Mouse (Mus musculus): ENCODE measurements around the gene Esyt3. TPM values are rescaled to one million over a fixed set of nuclear protein-coding genes. Genes with fewer than 3 reads are reported as not detected.

Esyt3 gene
- polyA plus RNA-seq, 1 experiment from 2014 or later, result 0.42 TPM

GRCm38 (mm10) chr9:99341600-99341999, 16.8 kb downstream of the Esyt3 start:
- Histone ChIP-seq H3K27me3 (ENCODE audit: insufficient read depth, low read length) (no peaks in the 10 kb centered on the region), H3K27ac (no peak overlapping the region), H3K9me3 (replicated peaks; ENCODE audit: low read length) (no peaks in the 10 kb centered on the region), H3K4me1 (replicated peaks; ENCODE audit: insufficient read depth, low read length) (no peaks in the 10 kb centered on the region), H3K36me3 (ENCODE audit: insufficient read depth, low read length) (no peaks in the 10 kb centered on the region), H3K4me2 (ENCODE audit: low read length) (no peak overlapping the region), H3K4me3 (replicated peaks; ENCODE audit: low read depth, low read length) (no peak overlapping the region), H3K9ac (ENCODE audit: low read depth, low read length) (no peak overlapping the region)
- TF ChIP-seq CTCF (IDR thresholded peaks at IDR 0.05; ENCODE audit: low read depth), result no peak
- no peak for DNase-seq (ENCODE audit: low spot score)
- 78% methylated on average over 3 of the region's 3 CpGs for WGBS
- no peak for ATAC-seq (replicated peaks; ENCODE audit: low FRiP score, low read depth)

- no peak for ATAC-seq (replicated peaks; ENCODE audit: low FRiP score, low read depth)
- 57% methylated on average over 12 of the region's 12 CpGs for WGBS
- Histone ChIP-seq H3K4me2 (ENCODE audit: low read length) (no peak overlapping the region), H3K27ac (no peak overlapping the region), H3K36me3 (ENCODE audit: insufficient read depth, low read length) (no peaks in the 10 kb centered on the region), H3K27me3 (ENCODE audit: insufficient read depth, low read length) (no peaks in the 10 kb centered on the region), H3K9me3 (replicated peaks; ENCODE audit: low read length) (no peaks in the 10 kb centered on the region), H3K9ac (ENCODE audit: low read depth, low read length) (no peak overlapping the region), H3K4me1 (replicated peaks; ENCODE audit: insufficient read depth, low read length) (no peaks in the 10 kb centered on the region), H3K4me3 (replicated peaks; ENCODE audit: low read depth, low read length) (no peak overlapping the region)
- no peak for TF ChIP-seq CTCF (IDR thresholded peaks at IDR 0.05; ENCODE audit: low read depth)
- DNase-seq (ENCODE audit: low spot score), result no peak
Observed at GRCm38 (mm10) chr9:99340126-99340525, 18.2 kb downstream of the Esyt3 start.

- no peak overlapping the region for H3K27ac ChIP-seq
- no peak for ATAC-seq (replicated peaks; ENCODE audit: low FRiP score, low read depth)
- no peak overlapping the region for H3K4me3 ChIP-seq (replicated peaks; ENCODE audit: low read depth, low read length)
Observed at GRCm38 (mm10) chr9:99339182-99339581, 19.2 kb downstream of the Esyt3 start.

GRCm38 (mm10) chr9:99338293-99338692, 20.1 kb downstream of the Esyt3 start:
- H3K4me2 ChIP-seq (ENCODE audit: low read length), result no peak overlapping the region
- DNase-seq (ENCODE audit: low spot score) (no peak), ATAC-seq (replicated peaks; ENCODE audit: low FRiP score, low read depth) (no peak)
- no peak overlapping the region for H3K27ac ChIP-seq
- 95% methylated on average over 1 of the region's 1 CpGs for WGBS
- no peak overlapping the region for H3K4me3 ChIP-seq (replicated peaks; ENCODE audit: low read depth, low read length)
- H3K4me1 ChIP-seq (replicated peaks; ENCODE audit: insufficient read depth, low read length), result no peaks in the 10 kb centered on the region
- H3K36me3 ChIP-seq (ENCODE audit: insufficient read depth, low read length), result no peaks in the 10 kb centered on the region
- no peaks in the 10 kb centered on the region for H3K9me3 ChIP-seq (replicated peaks; ENCODE audit: low read length)
- TF ChIP-seq CTCF (IDR thresholded peaks at IDR 0.05; ENCODE audit: low read depth), result no peak
- H3K27me3 ChIP-seq (ENCODE audit: insufficient read depth, low read length), result no peaks in the 10 kb centered on the region
- no peak overlapping the region for H3K9ac ChIP-seq (ENCODE audit: low read depth, low read length)

More at GRCm38 (mm10) chr9:99339182-99339581, 19.2 kb downstream of the Esyt3 start:
- H3K4me1 ChIP-seq (replicated peaks; ENCODE audit: insufficient read depth, low read length), result no peaks in the 10 kb centered on the region
- no peak overlapping the region for H3K4me2 ChIP-seq (ENCODE audit: low read length)
- no peaks in the 10 kb centered on the region for H3K27me3 ChIP-seq (ENCODE audit: insufficient read depth, low read length)
- DNase-seq (ENCODE audit: low spot score), result no peak
- WGBS, result 74% methylated on average over 1 of the region's 1 CpGs
- H3K36me3 ChIP-seq (ENCODE audit: insufficient read depth, low read length), result no peaks in the 10 kb centered on the region
- peak; percentile 38 for TF ChIP-seq CTCF (IDR thresholded peaks at IDR 0.05; ENCODE audit: low read depth)
- no peak overlapping the region for H3K9ac ChIP-seq (ENCODE audit: low read depth, low read length)
- H3K9me3 ChIP-seq (replicated peaks; ENCODE audit: low read length), result no peaks in the 10 kb centered on the region

- no peaks in the 10 kb centered on the region for H3K9me3 ChIP-seq (replicated peaks; ENCODE audit: low read length)
- H3K36me3 ChIP-seq (ENCODE audit: insufficient read depth, low read length), result no peaks in the 10 kb centered on the region
- no peak for TF ChIP-seq CTCF (IDR thresholded peaks at IDR 0.05; ENCODE audit: low read depth)
- no peak overlapping the region for H3K4me2 ChIP-seq (ENCODE audit: low read length)
- no peak overlapping the region for H3K9ac ChIP-seq (ENCODE audit: low read depth, low read length)
- no peaks in the 10 kb centered on the region for H3K4me1 ChIP-seq (replicated peaks; ENCODE audit: insufficient read depth, low read length)
- H3K4me3 ChIP-seq (replicated peaks; ENCODE audit: low read depth, low read length), result no peak overlapping the region
- ATAC-seq (replicated peaks; ENCODE audit: low FRiP score, low read depth) (no peak), DNase-seq (ENCODE audit: low spot score) (no peak)
- WGBS, result 82% methylated on average over 4 of the region's 4 CpGs
- H3K27me3 ChIP-seq (ENCODE audit: insufficient read depth, low read length), result no peaks in the 10 kb centered on the region
- no peak overlapping the region for H3K27ac ChIP-seq
Observed at GRCm38 (mm10) chr9:99336538-99336937, 21.8 kb downstream of the Esyt3 start.

GRCm38 (mm10) chr9:99326881-99327280, 31.5 kb downstream of the Esyt3 start:
- Histone ChIP-seq H3K36me3 (ENCODE audit: insufficient read depth, low read length) (no peaks in the 10 kb centered on the region), H3K9ac (ENCODE audit: low read depth, low read length) (no peak overlapping the region), H3K4me3 (replicated peaks; ENCODE audit: low read depth, low read length) (no peak overlapping the region), H3K27ac (no peak overlapping the region), H3K4me1 (replicated peaks; ENCODE audit: insufficient read depth, low read length) (no peaks in the 10 kb centered on the region), H3K27me3 (ENCODE audit: insufficient read depth, low read length) (no peaks in the 10 kb centered on the region), H3K4me2 (ENCODE audit: low read length) (no peak overlapping the region), H3K9me3 (replicated peaks; ENCODE audit: low read length) (no peaks in the 10 kb centered on the region)
- DNase-seq (ENCODE audit: low spot score), result no peak
- no peak for TF ChIP-seq CTCF (IDR thresholded peaks at IDR 0.05; ENCODE audit: low read depth)
- WGBS, result 46% methylated on average over 4 of the region's 4 CpGs
- ATAC-seq (replicated peaks; ENCODE audit: low FRiP score, low read depth), result no peak

- no peak for ATAC-seq (replicated peaks; ENCODE audit: low FRiP score, low read depth)
- Histone ChIP-seq H3K4me3 (replicated peaks; ENCODE audit: low read depth, low read length) (no peak overlapping the region), H3K36me3 (ENCODE audit: insufficient read depth, low read length) (no peaks in the 10 kb centered on the region), H3K4me2 (ENCODE audit: low read length) (no peak overlapping the region), H3K27me3 (ENCODE audit: insufficient read depth, low read length) (no peaks in the 10 kb centered on the region), H3K9me3 (replicated peaks; ENCODE audit: low read length) (no peaks in the 10 kb centered on the region), H3K27ac (no peak overlapping the region), H3K9ac (ENCODE audit: low read depth, low read length) (no peak overlapping the region), H3K4me1 (replicated peaks; ENCODE audit: insufficient read depth, low read length) (no peaks in the 10 kb centered on the region)
- DNase-seq (ENCODE audit: low spot score), result no peak
- WGBS, result 79% methylated on average over 4 of the region's 4 CpGs
- no peak for TF ChIP-seq CTCF (IDR thresholded peaks at IDR 0.05; ENCODE audit: low read depth)
Observed at GRCm38 (mm10) chr9:99325961-99326360, 32.4 kb downstream of the Esyt3 start.
